Mouse (Mus musculus) CH12.LX (cell line): Measurements from ENCODE around the gene Cacng5. TPM values are rescaled to one million over a fixed set of nuclear protein-coding genes. Genes with fewer than 3 reads are reported as not detected.

Experiments
- DNase-seq: peaks from one replicate; pipeline ENCODE4 v3.0.0-alpha.2; 2013; ENCODE audit errors: extremely low read depth
- H3K27ac ChIP-seq: 2 replicates; pipeline ENCODE4 v1.5.1; 2012; ENCODE audit warnings: low read depth, mild to moderate bottlenecking, control low read depth, moderate library complexity; ENCODE audit not compliant: insufficient read depth
- H3K27me3 ChIP-seq: replicated peaks from 2 replicates; pipeline ENCODE3; 2012; ENCODE audit warnings: inconsistent platforms
- H3K36me3 ChIP-seq, 2 experiments: replicated peaks in 1 of 2; 2 replicates each; pipeline versions ENCODE3 to v1.6.1; 2012; ENCODE audit warnings: inconsistent platforms in 1 of 2, low read length in 1 of 2, mild to moderate bottlenecking in 1 of 2, mixed read lengths in 1 of 2, moderate library complexity in 1 of 2; ENCODE audit not compliant: control insufficient read depth in 1 of 2, insufficient read depth in 1 of 2
- H3K4me1 ChIP-seq, 2 experiments: 2 replicates each; pipeline ENCODE4 v1.6.1; 2012; ENCODE audit warnings: inconsistent platforms in 1 of 2, moderate library complexity in 1 of 2; ENCODE audit not compliant: insufficient read depth in 2 of 2, control insufficient read depth in 1 of 2
- H3K4me2 ChIP-seq: 2 replicates; pipeline ENCODE4 v1.6.1; 2012; ENCODE audit warnings: low read depth, mild to moderate bottlenecking, control low read depth; ENCODE audit not compliant: poor library complexity, insufficient read depth, severe bottlenecking
- H3K4me3 ChIP-seq, 3 experiments: fragments of 150-350 bp in 1 of 3; sonication (generic) in 1 of 3; replicated peaks in 1 of 3; 2 replicates each; pipeline versions ENCODE3 to v1.5.1; 2011 to 2012; ENCODE audit warnings: low read depth in 2 of 3, low read length in 2 of 3, mild to moderate bottlenecking in 2 of 3, moderate library complexity in 2 of 3, control low read depth in 1 of 3, improper control_type of control experiment in 1 of 3, inconsistent platforms in 1 of 3, mixed read lengths in 1 of 3; ENCODE audit not compliant: poor library complexity in 1 of 3
- H3K79me2 ChIP-seq: replicated peaks from 2 replicates; pipeline ENCODE4 v1.6.1; 2012; ENCODE audit warnings: mild to moderate bottlenecking, moderate library complexity; ENCODE audit not compliant: control insufficient read depth, poor library complexity, insufficient read depth, severe bottlenecking; ENCODE audit errors: extremely low read depth
- H3K9ac ChIP-seq: 2 replicates; pipeline ENCODE4 v1.6.1; 2012; ENCODE audit warnings: low read depth, mild to moderate bottlenecking, control low read depth, moderate library complexity; ENCODE audit not compliant: insufficient read depth
- H3K9me3 ChIP-seq: replicated peaks from 2 replicates; pipeline ENCODE3; 2012; ENCODE audit warnings: low read length, inconsistent platforms, mixed read lengths
- BHLHE40 ChIP-seq: IDR thresholded peaks from 2 replicates; pipeline ENCODE4 v1.6.1; 2011; ENCODE audit warnings: mild to moderate bottlenecking, low read depth, low read length, improper control_type of control experiment
- CTCF ChIP-seq, 2 experiments: IDR thresholded peaks in 1 of 2; conservative IDR thresholded peaks in 1 of 2; 2 replicates each; pipeline ENCODE4 v1.5.1; 2011 to 2012; ENCODE audit warnings: low read depth in 2 of 2, low read length in 2 of 2, improper control_type of control experiment in 1 of 2, inconsistent platforms in 1 of 2, mild to moderate bottlenecking in 1 of 2, moderate library complexity in 1 of 2
- EP300 ChIP-seq: IDR thresholded peaks from 2 replicates; pipeline ENCODE4 v1.6.1; 2011; ENCODE audit warnings: low read length, improper control_type of control experiment
- IRF4 ChIP-seq: IDR thresholded peaks from 2 replicates; pipeline ENCODE4 v1.6.1; 2014; ENCODE audit warnings: low read depth, mild to moderate bottlenecking, inconsistent platforms, low read length, improper control_type of control experiment
- KAT2A ChIP-seq: IDR thresholded peaks from 2 replicates; pipeline ENCODE4 v1.6.1; 2012; ENCODE audit warnings: low read length, improper control_type of control experiment, inconsistent platforms; ENCODE audit not compliant: insufficient replicate concordance
- MAFK ChIP-seq: IDR thresholded peaks from 2 replicates; pipeline ENCODE4 v1.6.1; 2011; ENCODE audit warnings: low read length, improper control_type of control experiment; ENCODE audit not compliant: insufficient replicate concordance
- MAX ChIP-seq: IDR thresholded peaks from 2 replicates; pipeline ENCODE4 v1.6.1; 2011; ENCODE audit warnings: low read length, improper control_type of control experiment
- MAZ ChIP-seq: IDR thresholded peaks from 2 replicates; pipeline ENCODE4 v1.6.1; 2012; ENCODE audit warnings: low read depth, mild to moderate bottlenecking, inconsistent platforms, low read length, improper control_type of control experiment, moderate library complexity
- MEF2A ChIP-seq: IDR thresholded peaks from 2 replicates; pipeline ENCODE4 v1.6.1; 2014; ENCODE audit warnings: low read depth, mild to moderate bottlenecking, inconsistent platforms, low read length, improper control_type of control experiment, borderline replicate concordance
- MXI1 ChIP-seq: IDR thresholded peaks from 2 replicates; pipeline ENCODE4 v1.6.1; 2011; ENCODE audit warnings: mild to moderate bottlenecking, low read depth, low read length, improper control_type of control experiment
- MYC ChIP-seq: IDR thresholded peaks from 2 replicates; pipeline ENCODE4 v1.6.1; 2011; ENCODE audit warnings: low read depth, mild to moderate bottlenecking, improper control_type of control experiment, low read length
- SMC3 ChIP-seq: IDR thresholded peaks from 2 replicates; pipeline ENCODE4 v1.6.1; 2011; ENCODE audit warnings: low read depth, low read length, improper control_type of control experiment
- TCF12 ChIP-seq: IDR thresholded peaks from 2 replicates; pipeline ENCODE4 v1.6.1; 2014; ENCODE audit warnings: low read depth, mild to moderate bottlenecking, inconsistent platforms, low read length, improper control_type of control experiment
- UBTF ChIP-seq: IDR thresholded peaks from 2 replicates; pipeline ENCODE4 v1.6.1; 2012; ENCODE audit warnings: low read depth, mild to moderate bottlenecking, inconsistent platforms, low read length, improper control_type of control experiment, moderate library complexity
- ZC3H11A ChIP-seq: IDR thresholded peaks from 2 replicates; pipeline ENCODE4 v1.6.1; 2012; ENCODE audit warnings: low read depth, mild to moderate bottlenecking, inconsistent platforms, low read length, improper control_type of control experiment
- dilution Hi-C: fragments of 300-500 bp; cut with MboI; formaldehyde crosslinking; loops from 2 replicates; pipeline ENCODE4 v1.14.3; 2020; ENCODE audit warnings: low sequenced_read_pairs; ENCODE audit not compliant: extremely low pct_unique_long_range_greater_than_20kb, extremely low pct_ligation_motif_present
- in situ Hi-C: fragments of 300-500 bp; cut with MboI; formaldehyde crosslinking; loops from 3 replicates; pipeline ENCODE4 v1.14.3; 2019; ENCODE audit warnings: low sequenced_read_pairs, low pct_ligation_motif_present, low pct_unique_long_range_greater_than_20kb, mixed read lengths
- polyA plus RNA-seq: library from polyadenylated mRNA; unstranded; fragments of >175 nt; gene quantifications from 2 replicates; pipeline ENCODE4 v1.2.1, GENCODE M21; 2012; ENCODE audit warnings: low read depth; ENCODE audit not compliant: insufficient read length
- total RNA-seq, 2 experiments: library from RNA; depleted of rRNA; stranded (reverse); fragments of 300-350 nt in 1 of 2; fragments of >200 nt in 1 of 2; gene quantifications; 2 replicates each; pipeline ENCODE4 v1.2.3; 2012 to 2014

The Cacng5 gene
- total and polyA plus RNA-seq, 3 experiments = not detected

GRCm38 (mm10) chr11:107950211-107950610 lies 35.4 kb upstream of the Cacng5 start:
- no peak overlapping the region for H3K4me2 ChIP-seq
- no peak overlapping the region for H3K27ac ChIP-seq
- H3K4me3 ChIP-seq = no peak overlapping the region
- dilution Hi-C loops (no loop called here), in situ Hi-C loops (no loop called here)
- DNase-seq = no peak
- H3K9me3 ChIP-seq = no peaks in the 10 kb centered on the region
- peaks cover 66 to 91% of the 10 kb centered on the region in 2 experiments for H3K36me3 ChIP-seq
- H3K27me3 ChIP-seq = no peaks in the 10 kb centered on the region
- TF ChIP-seq MYC (no peak), SMC3 (no peak), MAFK (no peak), UBTF (no peak), MXI1 (no peak), KAT2A (no peak), EP300 (no peak), TCF12 (no peak)
- no peaks in the 10 kb centered on the region for H3K79me2 ChIP-seq
- no peak overlapping the region for H3K9ac ChIP-seq
- no peaks in the 10 kb centered on the region for H3K4me1 ChIP-seq

DNA sequence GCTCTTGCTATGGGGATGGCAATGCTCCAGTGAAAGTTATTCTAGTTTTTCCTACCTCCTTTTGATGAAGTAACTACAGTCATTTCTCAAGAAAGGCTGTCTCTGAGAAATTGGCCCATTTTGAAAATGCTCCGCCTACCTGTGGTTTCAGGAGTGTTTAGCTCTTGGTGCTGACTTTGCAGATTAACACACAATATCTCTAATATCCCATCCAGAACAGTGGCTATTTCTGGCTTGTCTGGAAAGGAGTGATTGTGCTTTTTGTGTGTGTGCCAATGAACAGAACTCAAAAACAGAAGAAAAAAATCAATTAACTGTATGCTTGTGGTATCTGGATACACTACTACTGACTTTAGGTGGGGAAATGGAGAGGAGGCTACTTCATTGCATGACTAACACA lies 33.1 kb upstream of the Cacng5 start:
- peaks cover 58 to 94% of the 10 kb centered on the region in 2 experiments for H3K36me3 ChIP-seq
- no peak overlapping the region for H3K9ac ChIP-seq
- TF ChIP-seq IRF4 = no peak
- TF ChIP-seq MEF2A = no peak
- 0 out of 2 replicates have a peak, but pooled peaks have one; percentile 46 for TF ChIP-seq MAFK
- in situ Hi-C loops = no loop called here
- no peak overlapping the region for H3K27ac ChIP-seq
- no peak for DNase-seq
- H3K4me1 ChIP-seq = no peaks in the 10 kb centered on the region
- dilution Hi-C loops = no loop called here
- H3K9me3 ChIP-seq = peaks cover 5% of the 10 kb centered on the region
- no peaks in the 10 kb centered on the region for H3K27me3 ChIP-seq
- no peak overlapping the region for H3K4me3 ChIP-seq
- no peak overlapping the region for H3K4me2 ChIP-seq
- no peaks in the 10 kb centered on the region for H3K79me2 ChIP-seq

- dilution Hi-C loops = no loop called here
- in situ Hi-C loops = no loop called here
- Histone ChIP-seq H3K27ac (no peak overlapping the region), H3K9ac (no peak overlapping the region), H3K79me2 (no peaks in the 10 kb centered on the region), H3K9me3 (peaks cover 5% of the 10 kb centered on the region), H3K36me3 (peaks cover 53 to 92% of the 10 kb centered on the region in 2 experiments), H3K27me3 (no peaks in the 10 kb centered on the region), H3K4me1 (no peaks in the 10 kb centered on the region)
- DNase-seq = no peak
- TF ChIP-seq BHLHE40 (no peak), MAZ (no peak), ZC3H11A (no peak), MAX (no peak), TCF12 (no peak), CTCF (conservative IDR thresholded peaks at IDR 0.05 in 1 of 2, IDR thresholded peaks at IDR 0.05 in 1 of 2; ENCODE audit: low read depth in 2 of 2, low read length in 2 of 2) (no peak), MYC (no peak)
- TF ChIP-seq, all 38 proteins: peak for 0
- Histone ChIP-seq H3K4me3 (no peak overlapping the region), H3K4me2 (no peak overlapping the region)
These were observed 32.0 kb upstream of the Cacng5 start for GRCm38 (mm10) chr11:107946823-107947222.
